Mouse (Mus musculus): Measurements from ENCODE around the gene Pmp22. TPM values are rescaled to one million over a fixed set of nuclear protein-coding genes. Genes with fewer than 3 reads are reported as not detected.
A peak's percentile ranks its signal among the peaks of the same experiment; 100 is the strongest.

The Pmp22 gene
- total and polyA plus RNA-seq, 3 experiments, result not detected

DNA sequence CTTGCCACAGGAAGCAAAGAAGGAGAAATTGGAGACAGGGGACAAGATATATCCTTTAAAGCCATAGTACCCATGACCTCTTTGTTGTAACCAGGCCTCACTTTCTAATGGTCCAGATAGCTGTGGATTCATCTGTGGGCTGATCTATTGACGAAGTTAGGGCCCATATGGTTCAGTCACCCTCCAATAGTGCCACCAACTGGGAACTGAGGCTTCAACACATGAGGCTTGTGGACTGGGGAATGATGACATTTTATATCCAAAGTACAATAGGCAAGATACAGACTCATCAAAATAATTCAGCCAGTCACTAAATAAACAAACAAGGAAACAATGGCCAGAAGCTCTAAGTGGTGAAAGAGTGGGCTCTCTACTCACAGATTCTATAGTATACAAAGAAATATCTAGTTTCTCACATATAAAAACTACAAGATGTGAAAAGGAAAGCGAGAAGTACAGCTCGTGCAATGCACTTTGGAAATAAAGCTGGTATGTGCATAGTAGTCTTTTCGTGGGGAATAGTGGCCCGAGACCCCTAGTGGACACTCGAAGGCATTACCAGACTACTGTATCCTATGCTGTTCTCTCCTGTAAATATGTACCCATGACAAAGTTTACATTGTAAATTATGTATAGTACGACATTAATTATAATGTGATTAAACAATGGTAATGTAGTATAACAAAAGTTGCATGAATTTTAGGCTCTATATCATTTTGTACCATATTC, 36.1 kb downstream of the Pmp22 start:
- peak; percentile 32 for TF ChIP-seq RAD21 (IDR thresholded peaks at IDR 0.05; ENCODE audit: low read depth, low read length)
- TF ChIP-seq ZC3H11A (IDR thresholded peaks at IDR 0.05; ENCODE audit: low read depth, low read length), result 0 out of 2 replicates have a peak, but pooled peaks have one; percentile 13
- TF ChIP-seq SMC3 (IDR thresholded peaks at IDR 0.05; ENCODE audit: low read depth, low read length), result peak; percentile 57
- TF ChIP-seq MYB (IDR thresholded peaks at IDR 0.05; ENCODE audit: low read depth, low read length), result no peak
- TF ChIP-seq EP300 (IDR thresholded peaks at IDR 0.05; ENCODE audit: low read depth in 1 of 2, low read length in 2 of 2), result no peak
- no peak for TF ChIP-seq MYC (IDR thresholded peaks at IDR 0.05; ENCODE audit: low read depth, low read length)
- TF ChIP-seq HCFC1 (IDR thresholded peaks at IDR 0.05; ENCODE audit: low read depth, low read length), result no peak
- TF ChIP-seq MEF2A (IDR thresholded peaks at IDR 0.05; ENCODE audit: extremely low read depth, insufficient replicate concordance, low read depth, low read length, poor library complexity, severe bottlenecking), result no peak
- TF ChIP-seq JUND (IDR thresholded peaks at IDR 0.05; ENCODE audit: low read depth, low read length), result no peak
- TF ChIP-seq CTCF (IDR thresholded peaks at IDR 0.05 in 2 of 3, conservative IDR thresholded peaks at IDR 0.05 in 1 of 3; ENCODE audit: control insufficient read depth in 1 of 3, insufficient read depth in 1 of 3, low read depth in 2 of 3, low read length in 3 of 3, poor library complexity in 1 of 3, severe bottlenecking in 1 of 3), result peak; percentile 52 to 57 (median 54)
- TF ChIP-seq NRF1 (IDR thresholded peaks at IDR 0.05; ENCODE audit: insufficient read depth, low read depth, low read length, poor library complexity, severe bottlenecking), result no peak
- peak; percentile 23 for DNase-seq (ENCODE audit: low read depth, low spot score)
- Histone ChIP-seq H3K4me3 (ENCODE audit: control insufficient read depth in 1 of 2, insufficient read depth in 1 of 2, low read depth in 2 of 2, low read length in 2 of 2) (no peak overlapping the region), H3K4me1 (ENCODE audit: control insufficient read depth in 1 of 2, insufficient read depth in 2 of 2, low read length in 2 of 2) (no peaks in the 10 kb centered on the region), H3K9me3 (replicated peaks; ENCODE audit: insufficient read depth, low read length) (no peaks in the 10 kb centered on the region), H3K9ac (ENCODE audit: control insufficient read depth, low read depth, low read length, poor library complexity, severe bottlenecking) (no peak overlapping the region), H3K79me2 (ENCODE audit: control insufficient read depth, insufficient read depth, low read length, poor library complexity) (no peaks in the 10 kb centered on the region), H3K27ac (ENCODE audit: control insufficient read depth, low read depth, low read length) (no peak overlapping the region), H3K27me3 (ENCODE audit: control insufficient read depth in 1 of 2, insufficient read depth in 2 of 2, low read length in 2 of 2) (no peaks in the 10 kb centered on the region), H3K36me3 (ENCODE audit: control insufficient read depth in 1 of 2, insufficient read depth in 2 of 2, low read length in 2 of 2) (no peaks in the 10 kb centered on the region)

DNA sequence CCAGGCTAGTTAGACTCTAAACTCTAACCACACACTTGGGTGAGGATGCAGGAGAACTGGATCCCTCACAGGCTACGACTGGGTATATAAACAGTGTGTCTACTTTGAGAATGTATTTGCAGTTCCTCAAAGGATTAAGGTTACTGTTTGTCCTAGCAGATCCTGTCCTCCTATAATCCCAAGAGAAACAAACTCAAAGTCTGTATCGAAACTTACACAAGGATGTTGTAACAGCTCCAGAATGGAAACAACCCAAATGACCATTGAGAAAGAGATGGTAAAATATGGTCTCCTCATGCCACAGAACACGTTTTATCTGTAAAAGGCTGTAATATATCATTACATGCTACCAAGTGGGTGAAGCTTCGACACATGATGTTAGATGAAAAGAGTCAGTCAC, 39.0 kb downstream of the Pmp22 start:
- TF ChIP-seq ZMIZ1 (IDR thresholded peaks at IDR 0.05; ENCODE audit: low read depth, low read length) (no peak), SMC3 (IDR thresholded peaks at IDR 0.05; ENCODE audit: low read depth, low read length) (no peak), ETS1 (IDR thresholded peaks at IDR 0.05; ENCODE audit: low read depth, low read length) (no peak)
- H3K4me3 ChIP-seq (ENCODE audit: control insufficient read depth in 1 of 2, insufficient read depth in 1 of 2, low read depth in 2 of 2, low read length in 2 of 2), result no peak overlapping the region
- H3K9me3 ChIP-seq (replicated peaks; ENCODE audit: insufficient read depth, low read length), result no peaks in the 10 kb centered on the region
- no peaks in the 10 kb centered on the region for H3K79me2 ChIP-seq (ENCODE audit: control insufficient read depth, insufficient read depth, low read length, poor library complexity)
- no peak overlapping the region for H3K9ac ChIP-seq (ENCODE audit: control insufficient read depth, low read depth, low read length, poor library complexity, severe bottlenecking)
- no peaks in the 10 kb centered on the region for H3K27me3 ChIP-seq (ENCODE audit: control insufficient read depth in 1 of 2, insufficient read depth in 2 of 2, low read length in 2 of 2)
- H3K36me3 ChIP-seq (ENCODE audit: control insufficient read depth in 1 of 2, insufficient read depth in 2 of 2, low read length in 2 of 2), result no peaks in the 10 kb centered on the region
- no peak for DNase-seq (ENCODE audit: low read depth, low spot score)
- H3K4me1 ChIP-seq (ENCODE audit: control insufficient read depth in 1 of 2, insufficient read depth in 2 of 2, low read length in 2 of 2), result no peaks in the 10 kb centered on the region
- H3K27ac ChIP-seq (ENCODE audit: control insufficient read depth, low read depth, low read length), result no peak overlapping the region
